Mouse (Mus musculus): ENCODE measurements around the gene Tgds. TPM values are rescaled to one million over a fixed set of nuclear protein-coding genes. Genes with fewer than 3 reads are reported as not detected.
A peak's percentile ranks its signal among the peaks of the same experiment; 100 is the strongest.
"Not testable (repeated sequence)": the region's sequence is repeated elsewhere in the genome, so short reads cannot be mapped to it uniquely, and the experiment has no call there.

Tgds gene
- polyA plus RNA-seq, 1 experiment = 8.3 TPM

DNA sequence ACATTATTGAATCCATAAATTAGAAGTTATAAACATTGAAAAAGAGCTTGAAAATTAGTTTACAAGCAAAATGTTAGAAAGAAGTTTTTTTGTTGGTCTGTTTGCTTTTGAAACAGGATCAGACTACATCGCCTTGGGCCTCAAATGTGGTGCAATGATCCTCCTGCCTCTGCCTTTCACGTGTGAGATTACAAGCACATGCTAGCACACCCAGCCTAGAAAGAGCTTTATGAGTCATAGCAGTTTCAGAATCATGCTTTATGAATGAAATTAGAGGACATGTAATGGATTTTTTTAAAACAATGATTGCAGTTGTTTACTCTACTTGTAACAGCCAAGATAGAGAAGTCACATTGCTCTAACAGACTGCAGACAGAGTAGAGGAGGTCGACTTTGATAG lies 29.2 kb upstream of the Tgds start:
- H3K4me3 ChIP-seq (ENCODE audit: insufficient read depth, low read length) = no peak overlapping the region
- H3K4me1 ChIP-seq (ENCODE audit: control insufficient read depth, insufficient read depth, low read length) = peaks cover 2% of the 10 kb centered on the region; the same call in 1 of the 2 replicates
- H3K27ac ChIP-seq (ENCODE audit: insufficient read depth, low read length) = no peak overlapping the region
- TF ChIP-seq CTCF (IDR thresholded peaks at IDR 0.05; ENCODE audit: extremely low read depth, insufficient read depth, low read length) = no peak
- TF ChIP-seq POLR2A (IDR thresholded peaks at IDR 0.05; ENCODE audit: extremely low read depth, insufficient read depth, low read length) = no peak

DNA sequence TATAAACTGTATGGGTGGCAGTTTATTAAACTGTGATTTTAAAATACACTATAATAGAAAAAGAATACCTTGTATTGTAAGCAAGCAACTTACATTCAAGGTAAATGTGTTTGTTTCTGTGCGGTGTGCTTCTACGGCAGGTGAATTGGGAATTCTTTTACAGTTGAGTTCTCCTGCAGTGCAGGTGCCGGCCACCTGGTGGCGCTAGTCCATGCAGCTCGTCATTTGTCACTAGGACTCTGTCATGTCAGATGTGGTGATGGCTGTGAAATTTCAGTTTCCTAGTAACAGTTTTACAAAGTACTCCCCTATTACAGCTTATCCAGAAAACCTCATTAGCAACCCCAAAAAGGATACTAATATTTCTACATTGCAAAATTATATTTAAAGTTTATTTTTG lies 24.6 kb upstream of the Tgds start:
- Histone ChIP-seq H3K4me1 (ENCODE audit: control insufficient read depth, insufficient read depth, low read length) (no peaks in the 10 kb centered on the region), H3K4me3 (ENCODE audit: insufficient read depth, low read length) (no peak overlapping the region), H3K27ac (ENCODE audit: insufficient read depth, low read length) (no peak overlapping the region)
- TF ChIP-seq CTCF (IDR thresholded peaks at IDR 0.05; ENCODE audit: extremely low read depth, insufficient read depth, low read length) (peak; percentile 89), POLR2A (IDR thresholded peaks at IDR 0.05; ENCODE audit: extremely low read depth, insufficient read depth, low read length) (no peak)

DNA sequence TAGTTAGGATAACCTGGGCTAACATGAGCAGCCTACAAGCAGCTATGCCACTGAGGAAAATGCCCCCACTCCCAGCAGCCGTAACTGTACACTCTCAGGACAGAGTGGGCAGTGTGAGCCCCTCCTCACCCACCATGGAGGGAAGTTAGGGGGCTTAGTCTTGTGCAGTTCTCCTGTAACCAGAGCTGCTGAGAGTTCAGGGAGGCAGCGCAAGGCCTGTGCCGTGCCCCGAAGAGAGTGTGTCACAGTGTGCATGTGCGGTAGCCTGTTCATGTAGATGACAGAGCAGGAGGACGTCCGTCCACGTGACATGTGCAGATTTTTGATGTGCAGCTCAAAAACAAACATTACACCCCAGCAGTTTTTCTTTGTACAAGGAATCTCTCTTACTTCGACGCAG lies 24.2 kb upstream of the Tgds start:
- Histone ChIP-seq H3K4me3 (ENCODE audit: insufficient read depth, low read length) (no peak overlapping the region), H3K4me1 (ENCODE audit: control insufficient read depth, insufficient read depth, low read length) (no peaks in the 10 kb centered on the region), H3K27ac (ENCODE audit: insufficient read depth, low read length) (no peak overlapping the region)
- TF ChIP-seq CTCF (IDR thresholded peaks at IDR 0.05; ENCODE audit: extremely low read depth, insufficient read depth, low read length) (no peak), POLR2A (IDR thresholded peaks at IDR 0.05; ENCODE audit: extremely low read depth, insufficient read depth, low read length) (no peak)

- H3K4me3 ChIP-seq (ENCODE audit: insufficient read depth, low read length); H3K4me1 ChIP-seq (ENCODE audit: control insufficient read depth, insufficient read depth, low read length); H3K27ac ChIP-seq (ENCODE audit: insufficient read depth, low read length): not testable (repeated sequence)
Measured at GRCm38 (mm10) chr14:118156056-118156455, 23.5 kb upstream of the Tgds start.

- no peak overlapping the region for H3K27ac ChIP-seq (ENCODE audit: insufficient read depth, low read length)
Measured at GRCm38 (mm10) chr14:118152294-118152651, 19.7 kb upstream of the Tgds start.

DNA sequence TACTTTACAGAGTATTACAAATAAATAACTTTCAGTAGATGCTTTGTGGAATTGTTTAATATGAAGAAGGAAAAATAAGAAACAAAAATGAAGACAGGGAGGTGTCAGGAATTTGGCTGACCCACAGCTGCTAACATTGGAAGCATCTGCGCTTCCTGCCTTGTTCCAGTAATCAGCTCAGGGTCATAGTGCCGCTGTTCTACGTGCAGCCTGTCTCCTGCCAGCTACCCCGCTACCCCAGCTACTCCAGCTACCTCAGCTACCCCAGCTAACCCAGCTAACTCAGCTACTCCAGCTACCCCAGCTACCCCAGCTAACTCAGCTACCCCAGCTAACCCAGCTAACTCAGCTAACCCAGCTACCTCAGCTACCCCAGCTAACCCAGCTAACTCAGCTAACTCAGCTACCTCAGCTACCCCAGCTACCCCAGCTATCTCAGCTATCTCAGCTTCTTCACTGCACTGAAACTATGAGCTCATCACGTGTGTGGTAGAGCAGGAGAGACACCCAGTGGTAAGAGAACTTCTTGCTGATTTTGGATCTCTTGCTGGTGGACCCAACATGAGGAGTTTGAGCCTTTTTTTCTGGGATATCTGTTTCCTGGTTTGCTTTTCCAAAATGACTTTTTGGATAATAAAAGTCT lies 19.2 kb upstream of the Tgds start:
- no peak overlapping the region for H3K27ac ChIP-seq (ENCODE audit: insufficient read depth, low read length)
- H3K4me3 ChIP-seq (ENCODE audit: insufficient read depth, low read length) = no peak overlapping the region
- TF ChIP-seq POLR2A (IDR thresholded peaks at IDR 0.05; ENCODE audit: extremely low read depth, insufficient read depth, low read length) (no peak), CTCF (IDR thresholded peaks at IDR 0.05; ENCODE audit: extremely low read depth, insufficient read depth, low read length) (peak; percentile 70)
- peaks cover 2% of the 10 kb centered on the region for H3K4me1 ChIP-seq (ENCODE audit: control insufficient read depth, insufficient read depth, low read length)

More at GRCm38 (mm10) chr14:118152294-118152651, 19.7 kb upstream of the Tgds start:
- TF ChIP-seq CTCF (IDR thresholded peaks at IDR 0.05; ENCODE audit: extremely low read depth, insufficient read depth, low read length) = no peak
- no peak for TF ChIP-seq POLR2A (IDR thresholded peaks at IDR 0.05; ENCODE audit: extremely low read depth, insufficient read depth, low read length)
- H3K4me3 ChIP-seq (ENCODE audit: insufficient read depth, low read length) = no peak overlapping the region
- peaks cover 2% of the 10 kb centered on the region for H3K4me1 ChIP-seq (ENCODE audit: control insufficient read depth, insufficient read depth, low read length)

DNA sequence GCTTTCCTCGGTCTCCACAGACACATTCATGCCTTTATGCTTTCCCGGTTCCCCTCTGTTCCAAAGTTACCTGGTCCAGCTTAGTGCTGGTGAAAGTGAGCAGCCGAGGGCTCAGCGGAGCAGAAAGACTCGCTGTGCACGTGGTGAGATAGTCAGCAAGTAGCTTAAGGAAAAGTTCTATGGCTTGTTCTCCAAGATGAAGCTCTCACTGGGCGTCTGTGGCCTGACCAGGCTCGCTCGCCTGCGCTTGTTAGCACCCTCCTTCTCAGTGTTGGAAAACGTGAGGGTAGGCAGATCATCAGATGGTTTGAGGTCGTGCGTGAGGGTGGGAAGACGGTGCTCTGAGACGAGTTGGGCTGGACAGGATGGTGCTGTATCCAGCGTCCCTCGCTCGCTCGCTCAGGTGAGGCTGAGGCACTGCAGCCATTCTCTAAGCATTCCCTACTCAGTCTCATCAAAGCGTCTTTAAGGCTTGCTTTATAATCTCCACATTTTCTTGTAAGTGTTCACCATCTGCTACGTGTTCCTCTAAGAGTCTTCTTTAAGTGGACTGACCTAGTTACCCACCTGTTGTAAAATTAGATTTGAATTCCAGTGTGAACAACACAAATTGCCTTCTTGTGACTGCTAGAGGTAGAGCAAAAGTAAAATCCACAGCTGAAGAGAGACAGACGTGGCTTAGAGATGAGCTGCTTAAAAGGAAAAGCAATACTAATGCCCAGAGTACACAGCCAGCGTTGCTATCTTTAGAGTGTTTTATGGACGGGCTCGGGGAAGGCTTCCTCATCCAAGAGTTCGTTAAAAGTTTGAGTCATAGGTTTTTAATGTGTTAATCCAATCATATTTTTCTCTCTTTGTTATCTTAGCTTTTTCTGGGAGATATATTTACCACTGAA lies 18.3 kb upstream of the Tgds start:
- peaks cover 2% of the 10 kb centered on the region for H3K4me1 ChIP-seq (ENCODE audit: control insufficient read depth, insufficient read depth, low read length)
- TF ChIP-seq CTCF (IDR thresholded peaks at IDR 0.05; ENCODE audit: extremely low read depth, insufficient read depth, low read length) (no peak), POLR2A (IDR thresholded peaks at IDR 0.05; ENCODE audit: extremely low read depth, insufficient read depth, low read length) (no peak)
- H3K4me3 ChIP-seq (ENCODE audit: insufficient read depth, low read length) = no peak overlapping the region
- H3K27ac ChIP-seq (ENCODE audit: insufficient read depth, low read length) = no peak overlapping the region

GRCm38 (mm10) chr14:118148554-118148953 lies 16.0 kb upstream of the Tgds start:
- Histone ChIP-seq H3K4me3 (ENCODE audit: insufficient read depth, low read length) (no peak overlapping the region), H3K27ac (ENCODE audit: insufficient read depth, low read length) (no peak overlapping the region), H3K4me1 (ENCODE audit: control insufficient read depth, insufficient read depth, low read length) (peaks cover 2% of the 10 kb centered on the region)
- TF ChIP-seq POLR2A (IDR thresholded peaks at IDR 0.05; ENCODE audit: extremely low read depth, insufficient read depth, low read length) = no peak
- no peak for TF ChIP-seq CTCF (IDR thresholded peaks at IDR 0.05; ENCODE audit: extremely low read depth, insufficient read depth, low read length)

- TF ChIP-seq CTCF (IDR thresholded peaks at IDR 0.05; ENCODE audit: extremely low read depth, insufficient read depth, low read length) (no peak), POLR2A (IDR thresholded peaks at IDR 0.05; ENCODE audit: extremely low read depth, insufficient read depth, low read length) (no peak)
- Histone ChIP-seq H3K27ac (ENCODE audit: insufficient read depth, low read length) (no peak overlapping the region), H3K4me3 (ENCODE audit: insufficient read depth, low read length) (no peak overlapping the region), H3K4me1 (ENCODE audit: control insufficient read depth, insufficient read depth, low read length) (peaks cover 2% of the 10 kb centered on the region)
Measured at GRCm38 (mm10) chr14:118148046-118148445, 15.5 kb upstream of the Tgds start.

DNA sequence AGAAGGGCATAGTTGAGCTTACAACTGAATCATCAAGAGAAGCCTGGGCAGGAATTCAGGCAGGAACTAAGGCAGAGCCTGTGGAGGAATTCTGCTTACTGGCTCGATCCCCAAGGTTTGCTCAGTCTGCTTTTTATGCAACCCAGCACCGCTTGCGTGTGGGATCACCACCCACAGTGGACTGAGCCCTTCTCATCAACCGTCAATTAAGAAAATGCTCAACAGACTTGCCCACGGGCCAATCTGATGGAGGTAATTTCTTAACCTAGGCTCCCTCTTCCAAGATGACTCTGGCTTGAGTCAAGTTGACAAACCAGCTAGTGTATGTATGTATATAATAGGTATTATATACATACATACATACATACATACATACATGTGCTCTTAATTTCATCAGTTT lies 9.7 kb upstream of the Tgds start:
- no peak for TF ChIP-seq POLR2A (IDR thresholded peaks at IDR 0.05; ENCODE audit: extremely low read depth, insufficient read depth, low read length)
- TF ChIP-seq CTCF (IDR thresholded peaks at IDR 0.05; ENCODE audit: extremely low read depth, insufficient read depth, low read length) = no peak
- no peak overlapping the region for H3K4me3 ChIP-seq (ENCODE audit: insufficient read depth, low read length)
- no peak overlapping the region for H3K27ac ChIP-seq (ENCODE audit: insufficient read depth, low read length)
- H3K4me1 ChIP-seq (ENCODE audit: control insufficient read depth, insufficient read depth, low read length) = peaks cover 2% of the 10 kb centered on the region; the same call in 1 of the 2 replicates
